Mouse (Mus musculus) common myeloid progenitor, adult 5-6 weeks (primary cell): Measurements from ENCODE around the gene Noc3l. TPM values are rescaled to one million over a fixed set of nuclear protein-coding genes. Genes with fewer than 3 reads are reported as not detected.

Source experiments
- ATAC-seq: replicated peaks from 2 replicates; pipeline ENCODE4 v1.8.0; 2016; ENCODE audit warnings: low read depth, mild to moderate bottlenecking, moderate TSS enrichment, inconsistent platforms; ENCODE audit not compliant: poor library complexity, severe bottlenecking
- total RNA-seq: library from RNA; stranded (forward); fragments of 200-1000, 187-1606 nt; gene quantifications from 2 replicates; pipeline ENCODE4 v1.2.3, GENCODE M21; 2017

The Noc3l gene
- 47.9 and 48.9 TPM in 2 replicates for total RNA-seq

GRCm38 (mm10) chr19:38818766-38819426, at the start of gene Noc3l:
Gene Noc3l (minus strand): TSS chr19:38819237.
- ATAC-seq = peak; percentile 95

DNA sequence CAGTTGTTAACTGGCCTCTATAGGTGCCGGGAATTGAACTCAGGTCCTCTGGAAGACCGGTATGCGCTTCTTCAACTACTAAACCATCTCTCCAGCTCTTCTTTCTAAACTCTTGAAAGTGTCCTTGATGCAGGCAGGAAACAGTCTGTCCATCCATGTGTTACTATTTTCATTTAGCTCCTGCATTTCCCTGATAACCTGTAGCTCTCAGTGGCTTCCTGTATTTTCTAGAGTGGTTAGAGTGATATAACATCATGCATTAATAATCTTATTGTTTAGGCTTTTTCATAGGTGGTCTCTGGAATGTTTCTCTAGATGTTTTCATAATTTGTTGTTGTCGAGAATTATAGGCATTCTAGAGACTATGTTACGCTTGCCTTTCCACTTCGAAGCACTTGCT, 43.5 kb upstream of the Noc3l start:
- no peak for ATAC-seq

DNA sequence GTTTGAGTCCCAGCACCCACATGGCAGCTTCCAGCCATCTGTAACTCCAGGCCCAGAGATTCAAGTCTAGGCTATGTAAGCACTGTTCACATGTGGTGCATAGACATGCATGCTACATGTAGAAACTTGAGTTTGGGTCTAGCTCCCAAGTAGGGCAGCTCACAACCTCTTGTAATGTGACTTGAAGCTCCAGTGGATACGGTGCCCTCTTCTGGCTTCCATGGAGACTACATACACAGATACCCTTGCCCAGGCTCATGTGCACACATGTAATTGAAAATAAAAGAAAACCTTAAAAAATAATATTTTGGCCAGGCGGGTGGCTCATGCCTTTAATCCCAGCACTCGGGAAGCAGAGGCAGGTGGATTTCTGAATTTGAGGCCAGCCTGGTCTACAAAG, 39.2 kb upstream of the Noc3l start:
- no peak for ATAC-seq

- no peak for ATAC-seq
Measured at GRCm38 (mm10) chr19:38846373-38846772, 27.3 kb upstream of the Noc3l start.

GRCm38 (mm10) chr19:38844817-38845216, 25.8 kb upstream of the Noc3l start:
- no peak for ATAC-seq

GRCm38 (mm10) chr19:38837171-38837641, 18.2 kb upstream of the Noc3l start:
- ATAC-seq = peak; percentile 19; the same call in 1 of the 2 replicates

- peak; percentile 97 for ATAC-seq
Measured at GRCm38 (mm10) chr19:38836438-38837170, 17.6 kb upstream of the Noc3l start, which contains the start of gene Tbc1d12. Gene Tbc1d12 (plus strand): TSS chr19:38836579.

- ATAC-seq = no peak
Measured at GRCm38 (mm10) chr19:38836084-38836437, 17.0 kb upstream of the Noc3l start.

DNA sequence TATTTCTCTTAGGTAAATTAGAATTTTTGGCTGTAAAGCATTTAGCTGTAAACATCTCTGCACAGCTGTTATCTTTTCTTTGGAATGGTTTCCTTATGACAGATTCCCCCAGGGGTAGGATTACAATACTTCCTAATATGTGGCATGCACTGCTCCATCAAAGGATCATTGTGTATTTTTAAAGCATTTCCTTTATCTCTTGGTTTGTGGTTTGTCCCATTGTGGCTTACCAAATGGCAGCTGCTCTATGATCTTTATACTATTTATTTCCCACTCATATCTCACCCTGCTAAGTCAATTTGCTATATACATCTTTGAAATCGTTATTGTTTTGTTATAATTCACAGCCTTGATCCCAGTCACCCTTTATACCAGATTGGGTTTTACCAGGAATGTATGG, 14.2 kb upstream of the Noc3l start:
- ATAC-seq = no peak

- 0 out of 2 replicates have a peak, but pooled peaks have one; percentile 29 for ATAC-seq
Measured at GRCm38 (mm10) chr19:38820186-38820804, 1.3 kb upstream of the Noc3l start.

- peak; percentile 58 for ATAC-seq
Measured at GRCm38 (mm10) chr19:38819427-38819802, 378 bp upstream of the Noc3l start.

- ATAC-seq = no peak
Measured at GRCm38 (mm10) chr19:38818191-38818590, 846 bp downstream of the Noc3l start.

DNA sequence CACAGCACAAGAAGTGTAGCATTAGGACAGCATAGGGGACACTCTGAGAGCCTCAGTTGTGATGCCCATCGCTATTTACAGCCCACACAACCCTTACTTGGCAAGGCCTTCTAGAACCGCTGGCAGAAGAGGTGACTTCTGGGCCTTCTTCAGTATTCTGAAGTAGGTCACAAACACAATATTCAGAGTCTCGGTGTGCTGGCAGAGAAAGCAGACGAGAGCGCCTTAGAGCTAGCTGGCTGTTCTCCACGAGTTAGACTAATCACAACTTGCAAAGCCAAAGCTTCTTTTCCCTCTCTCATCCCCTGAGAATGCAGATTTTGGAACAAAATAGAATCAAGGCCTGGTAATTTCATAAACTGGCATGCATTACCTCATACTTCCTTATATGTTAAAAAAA, 20.2 kb downstream of the Noc3l start:
- no peak for ATAC-seq

DNA sequence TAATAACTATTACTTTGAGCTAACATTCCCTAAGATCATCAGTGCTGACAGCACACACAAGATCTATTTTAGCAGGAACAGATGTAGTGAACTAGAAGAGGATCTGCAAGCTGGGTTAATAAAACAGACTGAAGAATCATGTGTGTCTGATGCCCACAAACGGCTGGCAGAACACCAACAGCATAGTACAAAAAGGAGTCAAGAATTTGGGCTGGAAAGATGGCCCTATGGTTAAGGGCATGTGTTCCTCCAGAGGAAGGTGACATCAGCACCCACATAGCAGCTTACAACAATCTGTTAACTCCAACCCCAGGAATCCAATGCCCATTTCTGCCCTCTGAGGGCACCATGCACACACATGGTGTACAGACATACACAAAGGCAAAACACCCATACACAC, 20.7 kb downstream of the Noc3l start:
- ATAC-seq = no peak

DNA sequence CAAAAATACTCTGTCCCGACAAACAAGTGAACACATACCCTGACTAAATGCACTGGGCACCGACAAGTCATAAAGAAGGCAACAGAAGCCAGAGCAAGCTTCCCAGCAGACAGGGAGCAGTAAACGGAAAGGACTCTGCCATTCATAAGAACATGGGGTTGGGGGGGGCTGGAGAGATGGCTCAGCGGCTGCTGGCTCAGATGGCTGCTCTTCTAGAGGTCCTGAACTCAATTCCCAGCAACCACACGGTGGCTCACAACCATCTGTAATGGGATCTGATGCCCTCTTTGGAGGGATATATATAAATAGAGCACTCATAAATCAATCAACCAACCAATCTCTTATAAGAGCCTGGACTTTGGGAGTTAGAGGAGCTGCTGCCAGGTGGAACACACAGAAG, 22.5 kb downstream of the Noc3l start:
- ATAC-seq = no peak

DNA sequence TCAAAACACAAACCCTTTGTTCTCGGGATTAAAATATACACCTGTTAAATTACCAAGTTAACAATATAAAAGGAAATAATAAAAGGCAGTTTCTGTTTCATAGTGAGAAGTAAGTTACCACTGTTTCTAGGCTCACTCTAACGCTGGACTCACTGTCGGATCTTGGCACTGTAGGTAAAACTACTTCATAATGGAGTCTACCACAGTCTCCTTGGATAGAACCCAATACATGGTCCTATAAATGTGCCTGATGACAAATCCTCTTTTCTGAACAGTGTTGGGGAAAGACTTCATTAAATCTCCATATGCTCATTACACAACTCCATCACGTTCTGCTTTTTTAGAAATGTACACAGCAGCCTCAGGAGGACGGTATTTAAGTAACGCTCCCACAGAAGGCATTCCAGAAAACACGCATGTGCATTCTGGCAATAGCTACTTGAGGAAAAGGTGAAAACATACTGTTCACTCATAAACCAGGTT, 25.4 kb downstream of the Noc3l start:
- no peak for ATAC-seq

GRCm38 (mm10) chr19:38787756-38788155, 31.3 kb downstream of the Noc3l start:
- no peak for ATAC-seq

GRCm38 (mm10) chr19:38783542-38783941, 35.5 kb downstream of the Noc3l start:
- no peak for ATAC-seq

DNA sequence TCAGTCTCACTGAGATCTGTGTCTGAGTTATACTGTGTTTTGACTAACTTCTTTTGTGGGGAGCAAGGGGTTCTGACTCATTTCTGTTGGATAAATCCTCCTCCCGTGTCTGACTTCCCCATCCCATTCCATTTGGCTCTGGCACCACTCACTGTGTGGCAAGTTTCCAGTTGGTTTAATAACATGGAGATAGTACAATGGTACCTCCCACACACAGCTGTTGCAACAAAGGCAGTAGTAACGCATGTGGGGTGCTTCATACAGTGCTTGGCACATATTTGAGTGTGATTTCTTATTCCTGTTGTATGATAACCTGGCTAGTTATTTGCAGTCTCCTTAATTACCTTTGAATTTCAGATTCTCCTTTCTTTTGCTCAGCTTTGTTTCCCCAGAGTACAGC, 40.2 kb downstream of the Noc3l start:
- ATAC-seq = no peak

- ATAC-seq = 0 out of 2 replicates have a peak, but pooled peaks have one; percentile 45
Measured at GRCm38 (mm10) chr19:38775548-38775947, 43.5 kb downstream of the Noc3l start.

- ATAC-seq = no peak
Measured at GRCm38 (mm10) chr19:38766306-38766705, 52.7 kb downstream of the Noc3l start.
